Mouse (Mus musculus): ENCODE results near the gene Gpat3. TPM values are rescaled to one million over a fixed set of nuclear protein-coding genes. Genes with fewer than 3 reads are reported as not detected.

The Gpat3 gene
- total RNA-seq (2021) = 1 to 10 TPM; 1.3 to 2.0 TPM

DNA sequence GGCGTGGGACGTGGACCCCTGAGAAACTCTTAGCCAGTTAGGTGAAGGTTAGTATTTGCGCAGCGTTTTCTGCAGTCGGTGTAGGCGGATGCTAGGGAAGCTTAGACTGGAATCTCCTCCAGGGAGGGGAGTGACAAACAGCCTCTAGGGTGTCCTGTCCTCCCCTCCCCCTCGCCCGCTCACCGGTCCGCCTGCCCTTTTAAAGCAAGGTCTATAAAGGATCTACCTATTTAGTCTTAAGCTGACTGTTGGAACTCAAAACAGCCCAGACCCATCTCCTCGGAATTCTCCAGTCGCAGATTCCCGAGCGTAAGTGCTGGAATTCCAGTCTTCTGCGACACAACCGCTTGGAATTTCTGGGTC is at the start of gene Gpat3:
Gpat3 (plus strand) TSS at position 229 of the 363 bp plus-strand sequence.
- DNase-seq (ENCODE audit: extremely low spot score in 1 of 2, low spot score in 1 of 2) = peak; percentile 11 to 17

DNA sequence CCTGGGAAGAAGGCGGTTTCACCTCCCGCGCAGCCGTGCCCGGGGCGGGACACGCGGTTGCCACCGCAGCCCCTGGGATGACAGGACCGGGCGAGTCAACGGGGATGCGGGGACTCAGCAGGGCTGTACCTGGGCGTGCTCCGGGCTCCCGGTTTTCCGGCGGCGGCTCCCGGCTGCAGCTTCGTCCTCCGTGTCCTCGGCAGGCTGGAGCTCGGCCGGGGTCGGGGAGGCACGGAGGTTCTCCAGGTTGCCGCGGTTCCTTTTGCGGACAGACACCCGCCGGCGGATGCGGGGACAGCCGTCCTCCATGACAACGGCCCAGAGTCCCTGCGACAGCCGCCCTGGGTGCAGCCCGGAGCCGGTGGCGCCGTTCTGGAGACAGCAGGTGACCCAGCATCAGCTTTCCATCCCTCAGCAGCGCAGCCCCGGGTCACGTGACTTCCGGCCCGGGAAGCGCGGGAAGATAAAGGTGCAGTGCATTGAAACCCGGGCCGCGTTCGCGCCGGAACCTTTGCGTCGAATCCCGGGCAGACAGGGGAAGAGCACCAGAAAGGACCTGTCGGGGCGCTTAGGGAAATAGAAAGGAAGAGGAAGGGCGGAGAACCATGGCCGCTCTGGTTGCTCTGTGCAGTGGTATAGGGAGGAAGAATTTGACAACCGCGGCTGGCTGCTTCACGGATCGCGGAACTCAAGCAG is 47.2 kb upstream of the Gpat3 start, which contains the start of the genes Helq and Mrps18c:
Helq (minus strand) TSS at position 434 of the 696 bp plus-strand sequence.
Mrps18c (plus strand) TSS at position 463 of the 696 bp plus-strand sequence.
- DNase-seq (ENCODE audit: extremely low spot score in 1 of 2, low spot score in 1 of 2) = peak; percentile 87

DNA sequence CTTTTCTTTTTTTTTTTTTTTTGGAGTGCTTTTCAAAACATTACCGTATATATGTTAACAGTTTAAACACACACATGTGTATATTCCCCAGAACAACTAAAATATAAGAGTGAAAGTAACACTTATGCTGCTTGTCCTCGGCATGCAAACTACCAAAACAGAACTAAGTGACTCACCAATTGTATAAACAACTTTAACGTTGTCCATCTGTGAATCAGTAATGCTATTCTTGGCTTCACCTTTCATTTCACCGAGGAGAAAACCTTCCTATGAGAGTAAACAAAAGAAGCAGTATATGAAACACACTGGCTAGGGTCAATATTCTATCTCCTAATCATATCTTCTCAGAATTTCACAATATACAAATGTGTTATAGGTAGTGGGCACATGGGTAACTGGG is 27.2 kb upstream of the Gpat3 start:
- no peak for DNase-seq (ENCODE audit: extremely low spot score in 1 of 2, low spot score in 1 of 2)

DNA sequence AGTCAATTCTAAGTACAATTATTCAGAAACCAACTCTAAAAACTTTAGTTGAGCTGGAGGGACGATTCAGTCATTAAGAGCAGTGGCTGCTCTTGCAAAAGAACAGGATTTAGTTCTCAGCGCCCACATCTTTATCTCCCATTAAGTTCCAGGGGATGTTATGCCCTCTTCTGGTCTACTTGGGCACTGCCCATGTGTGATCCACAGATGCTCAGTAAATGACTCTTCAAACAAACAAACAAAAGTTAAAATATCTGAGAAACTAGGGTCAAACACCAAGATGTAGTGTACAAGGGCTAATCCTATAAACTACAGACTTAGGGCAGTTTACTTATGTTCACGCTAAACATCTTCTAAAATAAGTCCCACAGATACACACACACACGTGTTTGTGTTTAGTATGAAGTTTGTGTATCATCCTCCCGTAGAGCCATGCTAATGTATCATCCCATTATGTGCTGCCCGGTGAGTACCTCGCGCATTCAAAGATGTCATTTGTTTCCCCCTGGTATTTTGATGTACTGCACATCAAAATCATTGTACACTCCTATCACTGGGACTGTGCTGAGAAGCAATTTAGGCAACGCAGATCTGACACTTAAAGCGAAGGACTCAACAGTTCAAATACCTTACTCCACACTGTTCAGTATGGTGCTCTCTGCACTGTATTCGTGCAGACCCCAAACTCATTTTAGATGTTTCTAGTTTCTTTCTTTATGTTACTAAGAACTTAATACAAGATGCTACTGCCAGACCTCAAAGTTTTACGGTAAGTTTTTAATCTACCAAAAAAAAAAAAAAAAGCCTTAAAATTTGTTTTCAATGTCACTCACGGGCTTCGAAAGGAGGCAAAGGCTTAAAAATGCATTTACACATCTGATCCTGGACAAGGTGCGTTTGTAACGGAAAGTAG is 25.7 kb upstream of the Gpat3 start:
- DNase-seq (ENCODE audit: extremely low spot score in 1 of 2, low spot score in 1 of 2) = no peak

DNA sequence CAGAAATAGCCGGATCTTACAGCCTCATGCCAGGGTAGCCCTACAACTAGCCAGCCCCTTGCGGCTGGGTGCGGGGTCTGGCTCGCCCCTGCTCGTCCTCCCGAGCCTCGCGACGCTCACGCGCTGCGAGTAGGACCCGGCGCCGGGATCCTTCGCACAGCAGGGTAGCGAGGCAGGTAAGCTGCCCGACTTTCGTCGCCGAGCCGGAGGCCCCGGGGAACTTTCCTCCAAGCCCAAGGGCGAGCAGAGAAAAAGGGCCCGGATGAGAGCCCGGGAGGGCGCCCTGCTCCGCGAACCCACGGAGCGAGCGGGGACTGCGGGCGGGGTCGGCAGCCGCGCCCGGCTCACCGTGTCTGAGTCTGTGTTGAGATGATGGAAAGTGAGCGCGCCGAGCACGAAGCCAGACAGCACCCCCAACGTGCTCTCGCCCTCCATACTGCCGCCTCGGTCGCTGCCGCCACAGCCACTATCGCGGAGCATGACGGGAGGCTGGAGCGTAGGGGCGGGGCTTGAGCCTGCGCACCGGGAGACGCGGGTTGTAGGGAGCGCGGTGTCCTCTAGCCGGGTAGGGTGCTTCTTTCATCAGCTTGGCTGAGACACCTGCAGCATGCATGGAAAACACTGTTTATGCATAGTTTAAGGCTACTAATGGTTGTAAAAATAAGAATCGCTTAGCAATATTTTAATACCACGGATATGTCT is 24.9 kb upstream of the Gpat3 start, which contains the start of gene Abraxas1:
Abraxas1 (minus strand) TSS at position 483 of the 702 bp plus-strand sequence.
- DNase-seq (ENCODE audit: extremely low spot score in 1 of 2, low spot score in 1 of 2) = peak; percentile 76 to 80

DNA sequence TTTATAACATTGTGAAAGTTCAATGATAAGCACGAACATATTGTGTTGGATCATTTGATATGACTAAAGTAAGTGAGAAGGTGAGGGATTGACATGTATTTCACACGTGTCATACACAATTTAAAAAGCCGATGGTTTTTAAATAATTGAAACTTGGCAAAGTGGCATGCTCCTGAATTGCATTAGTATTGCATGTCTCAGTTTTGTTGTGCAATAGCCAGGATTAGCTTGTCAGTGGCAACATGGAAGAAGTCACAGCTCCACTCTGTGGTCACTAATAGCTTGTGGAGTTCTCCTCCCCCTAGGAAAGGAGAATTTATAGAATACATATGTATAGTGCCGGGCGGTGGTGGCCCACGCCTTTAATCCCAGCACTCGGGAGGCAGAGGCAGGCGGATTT is 24.1 kb upstream of the Gpat3 start:
- DNase-seq (ENCODE audit: extremely low spot score in 1 of 2, low spot score in 1 of 2) = no peak

DNA sequence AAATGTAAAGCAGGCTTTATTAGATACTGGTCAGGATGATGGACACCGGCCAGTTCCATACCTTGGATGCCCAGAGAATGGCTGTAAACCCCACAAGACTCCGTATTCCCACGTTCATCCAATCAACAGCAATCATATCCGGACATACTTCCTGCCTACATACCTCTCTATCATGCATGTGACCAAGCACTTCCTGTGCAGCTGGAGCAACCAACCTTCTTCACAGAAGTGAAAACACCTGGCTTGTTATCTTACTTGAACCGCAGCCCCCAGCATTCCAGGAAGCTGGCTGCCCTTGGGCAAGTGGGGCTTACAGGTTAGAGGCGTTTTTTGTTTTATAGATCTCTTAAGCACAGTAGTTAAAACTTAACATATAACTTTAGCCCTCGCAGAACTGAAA is 22.7 kb upstream of the Gpat3 start:
- DNase-seq (ENCODE audit: extremely low spot score in 1 of 2, low spot score in 1 of 2) = no peak

DNA sequence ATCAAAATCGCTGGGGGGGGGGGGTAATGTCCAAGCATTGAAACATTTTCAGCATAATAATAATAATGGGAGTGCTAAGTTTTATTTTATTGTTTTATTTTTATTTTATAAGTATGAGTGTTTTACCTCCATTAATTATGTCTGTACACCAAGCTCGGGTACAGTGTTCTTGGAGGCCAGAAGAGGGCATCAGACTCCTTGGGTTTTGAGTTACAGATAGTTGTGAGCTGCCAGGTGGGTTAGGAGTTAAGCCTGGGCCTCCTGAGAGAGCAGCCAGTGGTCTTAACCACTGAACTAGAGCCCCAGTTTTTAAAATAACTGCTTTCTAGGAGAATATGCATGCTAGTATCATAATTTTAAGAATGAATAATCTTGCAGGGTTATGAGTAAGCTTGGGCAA is 19.5 kb upstream of the Gpat3 start:
- DNase-seq (ENCODE audit: extremely low spot score in 1 of 2, low spot score in 1 of 2) = no peak

DNA sequence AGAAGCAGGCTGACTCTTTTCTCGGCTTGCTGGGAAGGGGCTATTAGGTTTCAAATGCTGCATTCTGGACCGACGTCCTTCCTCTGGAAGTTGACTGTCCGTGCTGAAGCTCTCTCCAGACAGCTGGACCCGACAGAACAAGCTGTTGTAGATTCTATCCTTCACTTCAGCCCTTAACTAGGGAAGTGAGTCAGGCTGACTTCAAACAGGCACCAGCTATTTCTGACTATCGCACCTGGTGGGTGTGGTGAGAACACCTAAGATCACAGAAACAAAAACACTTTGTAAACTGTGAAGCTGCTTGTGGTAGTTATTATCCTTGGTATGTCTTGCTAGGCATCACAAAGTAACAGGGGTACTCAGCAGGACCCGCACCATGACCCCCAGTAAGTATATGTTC is 19.0 kb upstream of the Gpat3 start:
- no peak for DNase-seq (ENCODE audit: extremely low spot score in 1 of 2, low spot score in 1 of 2)

DNA sequence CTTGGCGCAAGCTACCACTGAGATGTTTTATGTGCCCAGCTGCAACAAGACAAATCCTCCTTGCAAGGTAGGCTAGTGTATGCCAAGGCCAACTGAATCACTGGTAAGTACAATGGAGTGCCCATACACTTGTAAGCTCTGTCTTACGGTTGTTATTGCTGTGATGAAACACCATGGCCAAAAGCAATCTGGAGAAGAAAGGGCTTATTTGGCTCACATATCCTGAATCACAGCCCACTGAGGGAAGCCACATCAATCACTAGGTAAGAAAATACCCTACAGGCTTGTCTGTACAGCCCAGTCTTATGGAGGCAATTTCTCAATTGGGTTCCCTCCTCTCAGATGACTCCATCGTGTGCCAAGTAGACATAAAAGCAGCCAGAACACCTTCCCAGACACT is 16.8 kb upstream of the Gpat3 start:
- DNase-seq (ENCODE audit: extremely low spot score in 1 of 2, low spot score in 1 of 2) = no peak

DNA sequence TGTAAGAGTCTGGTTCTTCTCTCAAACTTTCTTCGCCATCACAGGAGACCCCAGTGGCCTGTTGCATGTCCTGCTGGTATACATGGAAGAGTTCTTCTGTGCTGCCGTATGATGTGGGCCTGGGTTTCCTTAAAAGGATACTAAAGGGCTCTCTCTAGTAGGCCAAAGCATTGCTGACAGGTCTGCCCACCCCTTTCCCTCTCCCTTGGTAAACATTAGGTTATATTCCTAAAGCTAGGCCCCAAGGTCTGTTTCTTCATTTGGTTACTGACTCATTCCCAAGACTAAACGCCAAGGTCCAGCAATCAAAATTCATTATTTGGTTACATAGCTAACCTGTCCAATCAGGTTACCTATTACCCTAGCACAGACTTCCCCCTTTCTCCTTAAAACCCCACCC is 12.8 kb upstream of the Gpat3 start:
- no peak for DNase-seq (ENCODE audit: extremely low spot score in 1 of 2, low spot score in 1 of 2)

DNA sequence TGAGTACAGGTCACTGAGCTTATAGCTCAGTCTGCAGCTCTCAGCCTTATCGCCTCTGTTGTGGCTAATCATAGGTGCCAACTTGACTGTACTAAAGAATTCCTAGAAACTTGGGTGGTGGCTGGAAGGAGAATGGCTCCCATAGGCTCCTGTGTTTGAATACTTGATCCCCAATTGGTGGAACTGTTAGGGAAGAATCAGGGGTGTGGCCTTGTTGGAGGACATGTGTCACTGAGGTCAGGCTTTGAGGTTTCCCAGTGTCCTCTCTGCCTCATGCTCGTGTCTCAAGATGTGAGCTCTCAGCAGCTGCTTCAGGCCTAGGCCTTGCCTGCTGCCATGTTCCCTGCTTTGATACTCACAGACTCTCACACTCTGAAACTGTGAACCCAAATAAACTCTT is 11.7 kb upstream of the Gpat3 start:
- DNase-seq (ENCODE audit: extremely low spot score in 1 of 2, low spot score in 1 of 2) = no peak

DNA sequence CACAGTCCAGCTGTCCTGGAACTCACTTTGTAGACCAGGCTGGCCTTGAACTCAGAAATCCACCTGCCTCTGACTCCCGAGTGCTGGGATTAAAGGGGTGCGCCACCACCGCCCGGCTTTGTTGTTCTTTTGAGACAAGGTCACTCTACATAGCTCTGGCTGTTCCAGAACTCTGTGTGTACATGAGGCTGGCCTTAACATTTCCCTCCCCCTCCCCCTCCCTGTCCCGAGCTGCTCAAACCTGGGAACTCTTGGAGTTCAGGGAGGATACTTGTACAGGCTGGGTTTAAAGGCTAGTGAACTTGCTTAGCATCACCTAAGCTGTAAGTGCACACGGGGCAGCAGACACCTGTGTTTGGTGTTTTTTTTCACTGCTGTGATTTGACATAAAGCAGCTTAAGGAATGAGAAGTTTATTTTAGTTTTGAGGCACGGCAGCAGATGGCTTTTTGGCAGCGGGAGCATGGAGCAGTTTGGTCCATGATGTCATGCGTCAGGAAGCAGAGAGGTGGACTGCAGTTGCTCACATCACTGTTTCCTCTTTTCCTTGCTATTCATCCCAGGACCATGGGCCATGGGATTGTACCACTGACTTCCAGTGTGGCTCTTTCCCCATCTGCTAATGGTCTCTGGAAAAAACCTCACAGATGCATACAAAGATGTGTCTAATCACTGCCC is 9.5 kb upstream of the Gpat3 start:
- DNase-seq (ENCODE audit: extremely low spot score in 1 of 2, low spot score in 1 of 2) = no peak

DNA sequence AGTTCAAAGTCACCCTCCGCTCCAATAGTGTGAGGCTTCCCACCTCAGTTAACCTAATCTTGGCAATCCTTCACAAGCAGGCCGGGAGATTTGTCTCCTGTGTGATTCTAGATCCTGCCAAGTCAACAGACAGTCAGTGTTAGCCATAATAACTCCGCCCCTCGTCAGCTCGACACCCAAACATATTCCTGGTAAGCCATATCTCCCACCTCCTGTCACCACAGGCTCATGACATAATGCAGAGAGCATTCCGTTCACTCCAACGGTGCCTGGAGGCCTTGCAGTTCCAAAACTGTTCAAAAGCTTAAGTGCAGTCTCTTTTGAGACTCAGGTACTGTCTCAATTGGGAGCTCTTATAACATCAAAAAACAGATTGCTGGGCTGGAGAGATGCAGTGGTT is 7.6 kb upstream of the Gpat3 start:
- no peak for DNase-seq (ENCODE audit: extremely low spot score in 1 of 2, low spot score in 1 of 2)

DNA sequence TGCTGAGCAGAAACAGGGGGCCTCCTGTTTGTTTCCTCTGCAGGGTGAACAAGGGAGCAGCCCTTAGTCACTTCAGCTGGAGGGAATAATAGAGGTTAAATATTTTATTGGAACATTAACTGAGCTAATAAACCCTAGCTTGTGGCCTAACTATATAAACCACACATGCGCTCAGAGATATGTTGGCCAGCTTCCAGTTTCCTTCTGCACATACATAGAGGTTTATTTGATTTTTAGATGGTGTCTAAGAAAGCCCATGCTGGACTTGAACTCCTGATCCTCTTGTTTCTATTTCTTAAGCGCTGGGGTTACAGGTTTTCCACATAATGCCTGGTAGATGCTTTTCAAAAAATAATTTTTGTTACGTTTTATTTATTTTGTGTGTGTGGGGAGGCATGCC is 1.0 kb upstream of the Gpat3 start:
- DNase-seq (ENCODE audit: extremely low spot score in 1 of 2, low spot score in 1 of 2) = no peak

DNA sequence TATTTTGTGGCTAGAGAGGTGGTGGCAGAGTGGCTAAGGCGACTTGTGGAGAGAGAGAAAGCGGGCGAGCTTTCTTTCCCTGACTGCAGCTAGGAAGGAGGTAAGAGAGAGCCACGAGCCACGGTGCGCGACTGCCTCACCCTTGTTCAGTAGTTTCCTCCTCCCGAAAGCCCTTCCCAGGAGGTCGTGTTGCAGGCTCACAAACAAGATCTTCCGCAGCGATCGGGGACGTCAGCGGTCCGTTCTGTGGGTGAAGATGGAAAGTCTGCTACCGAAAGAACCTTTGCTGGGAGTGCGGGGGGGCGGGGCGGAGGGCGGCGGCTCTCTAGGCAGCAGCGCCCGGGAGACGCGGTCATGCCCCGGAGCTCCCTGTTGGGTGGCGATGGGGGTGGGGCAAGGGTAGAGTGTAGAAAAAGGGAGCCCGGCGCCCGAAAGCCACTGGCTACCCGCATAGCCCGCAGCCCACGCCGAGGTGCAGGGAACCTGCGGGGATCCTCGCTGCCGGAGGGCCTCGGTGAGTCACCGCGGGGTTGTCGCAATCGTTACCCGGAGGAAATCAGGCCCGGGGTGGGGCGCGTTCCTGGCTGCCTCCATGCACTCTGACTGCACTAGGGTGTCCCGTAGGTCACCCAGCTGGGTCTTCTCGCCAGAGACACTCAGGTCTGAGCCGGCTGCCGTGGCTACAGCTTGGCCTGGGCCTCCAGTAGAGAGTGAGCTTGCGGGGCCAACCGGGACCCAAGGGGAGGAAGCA is 510 bp downstream of the Gpat3 start:
- DNase-seq (ENCODE audit: extremely low spot score in 1 of 2, low spot score in 1 of 2) = peak; percentile 16 to 32

DNA sequence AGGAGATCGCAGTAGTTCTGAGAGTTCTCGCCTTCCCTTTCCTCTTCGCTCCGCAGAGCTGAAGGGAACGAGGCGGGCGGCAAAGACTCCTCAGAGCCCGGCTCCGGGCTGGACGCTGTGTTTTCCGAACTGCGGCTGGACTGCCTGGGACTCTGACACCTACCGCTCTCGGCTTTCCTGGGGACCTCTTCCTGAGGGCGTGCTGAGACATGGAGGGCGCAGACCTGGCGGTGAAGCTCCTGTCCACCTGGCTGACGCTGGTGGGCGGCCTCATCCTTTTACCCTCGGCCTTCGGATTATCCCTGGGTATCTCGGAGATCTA is 1.0 kb downstream of the Gpat3 start:
- DNase-seq (ENCODE audit: extremely low spot score in 1 of 2, low spot score in 1 of 2) = peak; percentile 9 to 10

DNA sequence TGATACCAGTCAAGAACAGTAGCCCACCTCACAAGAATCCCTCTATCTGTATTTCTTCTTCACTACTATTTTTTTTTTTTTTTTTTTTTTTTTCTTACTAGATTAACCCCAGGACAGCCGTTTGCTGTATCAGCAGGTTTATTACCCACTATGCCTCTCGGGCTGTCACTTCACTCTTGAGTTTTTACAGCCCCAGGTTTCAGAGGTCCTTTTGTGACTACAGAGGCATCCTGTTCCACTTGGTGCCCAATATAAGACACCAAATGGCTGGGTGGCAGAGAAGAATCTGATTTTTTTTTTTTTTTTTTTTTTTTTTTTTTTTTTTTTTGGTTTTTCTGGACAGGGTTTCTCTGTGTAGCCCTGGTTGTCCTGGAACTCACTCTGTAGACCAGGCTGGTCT is 1.6 kb downstream of the Gpat3 start:
- no peak for DNase-seq (ENCODE audit: extremely low spot score in 1 of 2, low spot score in 1 of 2)

DNA sequence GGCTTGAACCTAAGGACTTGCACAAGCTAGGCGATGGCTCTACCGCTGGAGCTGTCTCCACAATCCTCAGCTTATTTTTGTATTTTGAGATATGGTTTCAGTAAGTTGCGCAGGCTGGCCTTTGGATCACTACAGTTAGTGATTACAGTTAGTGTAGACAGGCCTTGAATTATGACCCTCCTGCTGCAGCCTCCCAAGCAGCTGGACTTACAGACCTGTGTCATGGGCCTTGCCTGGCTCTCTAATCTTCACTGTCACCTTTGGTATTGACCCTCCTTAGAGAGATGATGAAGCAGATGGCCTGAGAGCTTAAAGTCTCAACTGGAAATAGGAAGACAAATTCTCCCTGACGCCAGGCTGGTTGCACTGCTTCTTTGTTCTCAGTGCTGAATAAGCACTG is 8.4 kb downstream of the Gpat3 start:
- no peak for DNase-seq (ENCODE audit: extremely low spot score in 1 of 2, low spot score in 1 of 2)

DNA sequence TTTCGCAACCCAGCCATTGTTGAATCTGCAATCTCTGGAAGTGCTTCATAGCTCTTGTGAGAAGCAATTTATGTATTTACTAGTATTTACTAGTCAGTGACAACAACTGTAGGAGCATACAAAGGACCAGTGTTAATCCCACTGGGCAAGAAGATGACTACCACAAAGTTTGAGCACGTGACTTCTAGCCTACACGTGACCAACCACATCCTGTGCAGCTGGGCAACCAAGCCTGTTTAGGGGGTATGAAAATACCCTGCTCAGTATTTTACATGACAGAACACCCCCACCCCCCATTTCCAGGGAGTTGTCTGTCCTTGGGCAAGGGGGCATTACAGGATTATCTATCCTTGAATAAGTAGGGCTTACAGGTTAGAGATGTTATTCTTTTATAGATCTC is 11.0 kb downstream of the Gpat3 start:
- no peak for DNase-seq (ENCODE audit: extremely low spot score in 1 of 2, low spot score in 1 of 2)

All from layer of hippocampus, postnatal 25 days (tissue).